Mouse (Mus musculus) cerebellum, adult 11-12 months (tissue): ENCODE results near the gene Gpr165.
A peak's percentile ranks its signal among the peaks of the same experiment; 100 is the strongest.

Source experiments
- DNase-seq: peaks from one replicate; pipeline ENCODE4 v3.0.0; 2022

The Gpr165 gene

DNA sequence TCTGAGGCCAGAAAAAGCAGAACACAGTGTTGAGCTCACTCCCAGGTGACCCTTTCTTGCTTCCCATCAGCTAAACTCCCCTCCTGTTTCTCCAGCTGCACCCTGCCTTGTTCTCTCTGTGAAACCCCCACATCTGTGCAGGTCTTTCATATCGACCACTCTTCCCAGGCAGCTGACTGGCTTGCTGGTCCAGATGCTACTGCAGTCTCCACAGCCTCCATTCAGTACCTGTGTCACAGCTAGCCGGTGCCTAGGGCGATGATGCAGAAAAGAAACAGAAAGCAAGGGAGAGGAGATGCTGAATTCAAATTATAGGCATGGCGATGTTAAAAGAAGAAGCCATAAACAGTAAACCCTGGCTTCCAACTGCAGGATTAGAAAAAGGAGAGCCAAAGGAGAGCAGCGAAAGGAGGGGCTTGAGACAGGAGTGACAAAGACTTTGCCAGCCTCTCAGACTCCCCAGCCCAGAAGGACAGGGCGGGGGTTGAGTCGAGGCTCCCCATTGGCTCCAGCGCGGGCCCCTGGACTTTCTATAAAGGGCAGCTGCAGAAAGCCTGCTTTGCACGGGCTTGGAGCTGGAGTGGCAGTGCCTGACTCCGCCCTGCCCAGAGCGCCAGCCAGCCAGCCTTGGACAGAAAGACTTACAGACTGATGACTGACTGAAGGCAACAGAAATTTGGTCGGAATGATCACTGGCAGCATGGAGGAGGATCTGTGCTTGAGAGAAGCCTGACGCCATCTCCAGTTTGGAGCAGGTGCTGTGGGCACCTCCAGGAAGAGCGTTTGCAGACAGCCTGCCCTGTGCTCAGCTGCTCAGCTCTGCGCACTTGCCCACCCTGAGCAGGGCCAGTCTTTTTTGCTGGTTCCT, at the start of gene Gpr165:
Gene Gpr165, plus strand, starts transcription at position 535 of the 868 bp plus-strand sequence.
- peak; percentile 10 for DNase-seq

DNA sequence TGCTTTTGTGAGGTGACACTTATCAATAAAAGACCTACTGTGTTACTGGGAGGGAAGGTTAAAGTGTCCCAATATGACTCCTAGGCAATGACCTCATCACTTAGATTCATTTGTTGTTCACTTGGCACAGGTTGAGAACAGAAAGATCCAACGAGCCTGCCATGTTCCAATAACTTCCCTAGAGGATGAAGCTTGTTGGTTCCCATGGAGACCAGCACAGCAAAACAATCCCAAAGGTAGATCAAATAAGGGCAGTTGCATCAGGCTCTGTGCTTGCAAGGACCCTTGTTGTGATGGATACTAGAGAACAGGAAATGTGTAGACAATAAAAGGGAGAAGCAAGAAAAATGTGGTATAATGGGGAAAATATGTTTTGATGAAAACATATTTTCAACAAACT, 38.4 kb upstream of the Gpr165 start:
- no peak for DNase-seq
